Mouse (Mus musculus) B cell, adult 2 months (primary cell): ENCODE measurements around the gene Krt81.

Source experiments
- DNase-seq, 2 experiments: peaks; one replicate each; pipeline ENCODE4 v3.0.0; 2022

Krt81 gene

DNA sequence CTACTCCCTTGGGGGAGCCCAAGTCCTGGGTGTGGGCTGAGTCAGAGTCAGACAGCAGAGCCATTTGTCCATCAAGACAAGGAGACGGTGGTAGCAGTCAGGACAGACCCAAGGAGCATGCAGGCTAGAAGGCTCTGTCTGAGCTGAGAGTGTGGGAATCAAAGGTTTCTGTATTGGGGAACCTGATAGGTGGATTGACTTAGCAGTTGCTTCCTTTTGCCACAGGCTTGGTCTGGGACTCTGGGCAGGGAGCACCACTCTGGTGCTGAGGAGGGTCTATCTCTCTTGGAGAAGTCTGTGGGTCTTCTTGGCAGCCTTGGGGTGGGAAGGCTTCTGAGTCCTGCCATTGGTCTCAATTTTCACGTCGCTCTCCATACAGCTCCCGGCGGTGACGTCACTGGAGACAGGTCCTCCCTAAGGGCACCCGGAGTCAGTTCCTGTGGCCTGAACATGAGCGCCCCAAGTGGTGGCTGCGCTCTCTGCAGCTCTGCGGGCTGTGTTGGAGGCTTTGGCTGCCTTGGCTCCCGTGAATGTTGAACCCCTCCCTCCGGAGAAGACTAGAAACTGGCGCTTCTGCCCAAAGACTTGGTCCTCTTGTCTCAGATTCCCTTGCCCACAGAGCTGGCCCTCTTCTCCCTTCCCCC lies 10.3 kb downstream of the Krt81 start:
- peak; percentile 44 to 47 for DNase-seq

DNA sequence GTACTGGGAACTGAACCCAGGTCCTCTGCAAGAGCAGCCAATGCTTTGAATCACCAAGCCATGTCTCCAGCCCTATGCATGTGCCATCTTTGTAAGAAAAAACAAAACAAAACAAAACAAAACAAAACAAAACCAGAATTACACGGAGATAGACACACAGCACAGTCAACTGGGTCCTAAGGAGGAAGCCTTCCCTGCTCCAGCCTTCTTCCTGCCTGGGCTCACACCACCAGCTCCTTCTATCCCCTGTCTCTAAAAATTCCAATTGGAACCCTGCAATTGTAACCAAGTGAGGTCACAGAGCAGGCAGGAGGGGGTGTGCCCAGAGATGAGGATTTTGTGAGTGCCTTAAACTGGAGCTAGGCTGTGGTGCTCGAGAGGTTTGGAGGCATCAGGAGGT lies 16.1 kb downstream of the Krt81 start, which contains the start of gene Krt88:
Gene Krt88 (plus strand): TSS at position 301 of the 400 bp plus-strand sequence.
- DNase-seq, result no peak

DNA sequence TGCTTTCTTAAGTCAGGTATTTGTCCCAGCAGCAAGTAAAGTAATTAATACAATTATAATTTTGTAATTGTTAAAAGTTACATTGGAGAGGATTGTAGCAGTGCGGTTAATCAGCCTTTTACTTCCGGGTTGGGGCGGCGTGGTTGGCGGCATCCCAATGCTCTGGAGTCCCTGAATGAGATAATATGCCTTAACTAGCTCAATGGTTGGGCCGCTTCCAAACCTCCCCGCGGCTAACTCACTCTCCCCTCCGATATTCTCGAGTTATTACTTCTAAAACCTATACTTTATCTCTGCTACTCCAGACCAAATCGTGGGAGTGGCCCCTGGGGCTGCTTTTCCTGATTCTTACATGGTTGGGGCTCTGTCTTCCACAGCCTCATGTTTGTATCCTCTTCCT lies 17.0 kb downstream of the Krt81 start:
- no peak for DNase-seq

DNA sequence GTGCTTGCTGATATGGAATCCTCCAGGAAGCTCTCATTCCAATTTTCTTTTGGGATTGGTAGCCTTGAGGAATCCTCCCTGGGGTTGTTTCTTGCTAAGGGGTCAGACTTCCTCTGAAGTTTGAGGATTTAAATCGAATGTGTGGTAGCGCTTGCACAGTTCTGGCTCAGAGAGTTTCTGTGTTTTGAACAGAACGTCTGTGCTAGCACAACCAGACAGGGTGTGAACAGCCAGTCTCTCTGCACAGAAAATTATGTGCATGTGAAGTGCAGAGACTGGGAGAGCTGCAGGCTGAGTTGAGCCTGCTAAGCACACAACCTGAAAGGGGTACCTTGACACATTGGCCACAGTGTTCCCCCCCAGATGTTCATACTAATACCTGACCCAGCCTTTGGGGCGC lies 22.7 kb downstream of the Krt81 start:
- no peak for DNase-seq

DNA sequence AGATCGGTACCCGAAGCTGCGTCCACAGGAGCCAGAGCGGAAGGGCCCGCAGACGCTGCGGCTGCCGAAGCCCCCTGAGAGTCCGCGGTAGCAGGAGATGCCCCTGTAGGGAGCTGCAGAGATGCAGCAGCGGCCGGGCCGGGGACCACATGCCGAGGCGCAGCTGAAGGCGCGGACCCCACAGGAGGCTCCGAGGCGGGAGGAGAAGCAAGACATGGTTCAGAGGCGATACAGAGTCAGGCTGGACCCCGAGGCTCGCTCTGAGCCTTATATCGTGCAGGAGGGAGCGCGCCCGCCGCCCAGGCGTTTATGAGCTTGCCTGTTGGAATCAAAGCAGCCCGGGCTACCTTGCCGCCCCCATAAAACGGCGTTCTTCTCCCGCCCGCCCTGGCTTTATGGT lies 25.0 kb downstream of the Krt81 start, which contains the start of gene Krt87:
Gene Krt87 (minus strand): TSS at position 250 of the 400 bp plus-strand sequence.
- no peak for DNase-seq

DNA sequence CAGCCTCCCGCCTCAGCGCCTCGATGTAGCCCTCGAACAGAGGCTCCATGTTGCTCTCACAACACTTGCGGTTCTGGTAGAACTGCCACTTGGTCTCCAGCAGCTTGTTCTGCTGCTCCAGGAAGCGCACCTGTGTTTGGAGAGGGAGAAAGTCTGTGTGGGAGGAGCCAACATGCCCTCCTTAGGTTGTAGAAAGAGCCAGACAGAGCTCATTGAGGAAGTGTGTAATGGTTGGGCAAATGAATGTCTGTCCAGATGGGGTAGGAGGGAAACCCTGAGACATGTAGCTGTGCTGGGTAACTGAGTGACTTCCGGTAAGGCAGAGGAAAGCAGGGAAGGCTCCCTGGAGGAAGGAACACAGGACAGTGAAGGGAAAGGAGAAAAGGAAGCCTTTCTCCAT lies 26.9 kb downstream of the Krt81 start:
- no peak for DNase-seq

DNA sequence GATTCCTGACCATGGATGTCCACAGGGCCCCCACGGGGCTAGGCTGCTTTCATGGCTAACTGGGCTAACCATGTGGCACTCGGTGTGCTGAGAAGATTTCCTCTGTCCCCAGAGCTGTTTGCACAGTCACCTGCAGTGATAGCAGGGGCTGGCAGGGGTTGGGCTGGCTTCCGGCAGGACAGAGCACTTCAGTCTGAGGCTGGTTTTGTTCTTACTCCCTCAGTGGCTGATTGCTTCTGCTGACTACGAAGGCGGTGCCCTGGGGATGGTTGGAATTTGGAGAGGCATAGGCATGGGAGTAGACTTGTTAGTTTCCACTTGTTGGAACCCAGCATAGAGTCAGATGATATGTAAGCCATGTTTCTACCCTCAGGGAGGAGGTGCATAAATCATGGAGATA lies 38.6 kb downstream of the Krt81 start:
- DNase-seq, result no peak

DNA sequence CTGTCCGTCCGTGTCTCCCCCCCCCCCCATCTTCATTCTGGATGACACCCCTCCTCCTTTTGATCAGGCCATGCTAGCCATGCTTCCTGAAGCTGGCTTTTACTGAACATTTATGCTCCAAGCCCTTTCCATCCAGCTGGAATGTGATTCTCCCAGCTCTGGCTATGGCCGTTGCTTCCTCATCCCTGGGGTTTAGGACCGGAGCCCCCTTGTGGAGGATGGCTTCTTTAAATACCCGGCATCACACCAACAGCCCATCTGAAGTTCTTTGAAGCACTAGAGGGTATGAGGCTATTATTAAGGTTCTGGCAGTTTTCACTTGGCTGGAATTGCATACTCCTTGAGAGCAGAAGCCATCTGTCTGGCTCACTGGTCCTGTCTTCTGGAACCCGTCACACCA lies 42.6 kb downstream of the Krt81 start:
- no peak for DNase-seq

DNA sequence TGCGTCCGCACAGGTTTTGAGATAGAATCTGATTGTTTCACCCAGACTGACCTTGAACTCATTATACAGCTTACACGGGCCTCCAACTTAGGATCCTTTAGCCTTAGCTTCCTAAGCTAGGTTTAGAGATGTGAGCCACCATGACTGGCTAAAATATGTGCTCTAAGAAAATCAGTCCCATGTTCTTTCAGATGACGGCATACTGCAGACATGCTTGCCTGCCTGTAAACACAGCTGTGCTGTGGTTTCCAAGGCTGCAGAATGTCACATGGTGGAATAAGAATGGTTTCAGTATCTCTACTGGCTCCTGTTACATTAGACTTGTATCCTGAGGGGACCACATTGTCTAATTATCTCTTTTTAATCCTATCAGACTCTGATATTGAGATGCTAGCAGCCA lies 44.6 kb downstream of the Krt81 start:
- no peak for DNase-seq

DNA sequence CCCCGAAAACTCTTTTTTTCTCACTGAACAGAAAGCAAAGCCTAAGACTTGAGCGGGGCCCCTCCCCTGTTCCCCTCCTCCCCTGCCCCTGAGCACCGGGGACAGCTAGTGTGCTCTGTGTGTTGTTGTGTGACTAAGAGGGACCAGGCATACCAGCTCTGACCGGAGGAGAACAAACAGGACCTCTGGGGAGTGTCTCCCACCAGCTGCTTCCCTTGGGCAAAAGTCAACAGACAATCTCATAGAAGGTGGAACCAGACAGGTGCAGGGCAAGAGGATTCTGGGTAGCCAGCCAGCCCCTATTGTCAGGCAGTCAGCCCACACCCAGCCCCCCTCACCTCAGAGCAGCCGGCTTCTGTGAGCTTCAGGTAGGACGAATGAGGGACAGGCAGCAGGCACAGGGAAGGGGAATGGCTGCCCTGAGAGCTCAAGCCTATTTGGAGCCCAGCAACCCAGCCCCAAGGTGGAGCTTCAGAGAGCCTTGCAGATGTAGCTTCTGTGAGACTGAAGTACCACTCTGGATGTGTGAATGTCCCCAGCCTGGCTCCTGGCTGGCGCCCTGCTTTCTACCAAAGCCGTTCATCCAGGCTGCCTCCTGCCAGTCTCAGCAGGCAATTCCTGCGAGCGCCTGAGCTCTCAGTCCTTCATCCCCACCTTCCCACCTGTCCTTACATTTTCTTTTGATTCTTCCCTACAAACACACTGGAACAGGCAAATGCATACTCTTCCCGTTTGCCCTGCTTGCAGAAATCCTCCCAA lies 48.6 kb downstream of the Krt81 start:
- DNase-seq, result no peak

DNA sequence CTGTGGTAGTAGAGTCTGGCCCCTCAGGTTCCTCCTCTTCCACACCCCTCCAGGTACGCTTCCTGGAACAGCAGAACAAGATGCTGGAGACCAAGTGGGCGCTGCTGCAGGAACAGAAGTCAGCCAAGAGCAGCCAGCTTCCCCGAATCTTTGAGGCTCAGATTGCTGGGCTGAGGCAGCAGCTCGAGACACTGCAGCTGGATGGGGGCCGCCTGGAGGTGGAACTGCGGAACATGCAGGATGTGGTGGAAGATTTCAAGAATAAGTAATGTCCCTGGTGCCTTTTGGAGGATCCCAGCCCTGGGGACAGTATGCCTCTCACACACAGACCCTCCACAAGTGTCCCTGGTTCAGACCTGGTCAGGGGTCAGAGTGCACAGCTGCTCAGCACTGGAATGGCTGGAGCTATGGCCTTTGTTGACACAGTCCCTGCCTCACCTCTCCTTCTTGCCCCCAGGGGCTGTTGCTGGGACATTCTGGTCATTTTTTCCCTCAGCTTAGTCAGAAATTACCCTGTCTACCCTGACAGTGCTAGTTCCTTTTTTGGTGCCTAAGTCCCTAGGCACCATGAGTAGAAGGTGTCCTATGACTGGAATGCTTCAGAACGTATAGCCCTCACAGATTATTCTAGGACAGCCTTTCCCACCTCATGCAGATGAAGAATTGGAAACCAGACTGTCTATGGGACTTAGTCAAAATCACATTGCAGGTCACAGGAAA lies 49.5 kb downstream of the Krt81 start:
- DNase-seq, result no peak

DNA sequence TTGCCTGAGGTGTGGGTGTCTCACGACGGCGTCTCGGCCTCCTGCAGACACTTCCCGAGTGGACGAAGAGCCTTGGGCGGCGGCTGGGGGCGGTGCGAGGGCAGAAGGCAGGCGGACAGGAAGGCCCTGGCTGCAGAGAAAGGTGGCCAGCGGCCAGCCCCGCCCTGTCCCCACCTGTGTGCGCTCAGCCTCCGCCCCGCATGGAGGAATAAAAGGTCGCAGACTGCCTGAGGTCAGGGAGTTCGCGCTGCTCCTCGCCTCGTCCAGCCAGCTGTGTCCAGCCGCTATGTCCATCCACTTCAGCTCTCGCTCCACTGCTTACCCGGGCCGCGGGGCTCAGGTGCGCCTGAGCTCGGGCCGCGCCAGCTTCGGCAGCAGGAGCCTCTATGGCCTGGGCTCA lies 51.4 kb downstream of the Krt81 start:
- no peak for DNase-seq

DNA sequence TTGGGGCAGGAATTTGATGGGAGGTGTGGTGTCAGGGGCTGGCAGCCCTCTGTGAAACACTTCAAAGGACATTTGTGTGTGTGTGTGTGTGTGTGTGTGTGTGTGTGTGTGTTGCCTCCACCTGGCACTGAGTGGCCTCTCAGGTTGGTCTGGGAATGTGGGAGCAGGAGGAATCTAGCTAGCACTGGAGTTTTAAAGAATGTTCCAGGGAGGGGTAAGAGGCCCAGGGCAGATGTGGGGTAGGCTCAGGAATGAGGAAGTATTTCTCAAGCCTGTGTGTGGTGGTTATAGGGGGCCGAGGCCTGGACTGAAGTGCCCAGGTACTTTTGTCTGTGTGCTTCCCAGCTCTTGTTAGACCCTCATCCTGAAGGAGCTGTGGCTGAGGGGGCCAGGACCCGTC lies 52.8 kb downstream of the Krt81 start, which contains the start of gene Krt7:
Gene Krt7 (plus strand): TSS at position 269 of the 400 bp plus-strand sequence.
- DNase-seq, result no peak
